In genomic region chr17:25844396-25844901, GRCm38 (mm10) we compare ENCODE assay signal across 8 mouse cellular contexts. TPM values are rescaled to one million over a fixed set of nuclear protein-coding genes. Genes with fewer than 3 reads are reported as not detected.
A peak's percentile ranks its signal among the peaks of the same experiment; 100 is the strongest.
DNase-seq lines count a peak whose midpoint lies in the region; ATAC-seq and TF ChIP-seq lines count a peak whose summit lies in the region.

Gene Rhot2, minus strand, starts transcription at chr17:25844851.

- ATAC-seq in embryonic facial prominence, embryonic 13.5 days (ENCODE audit: insufficient number of reproducible peaks, insufficient read depth, low FRiP score, low TSS enrichment, low read depth), result peak; percentile 89
- ATAC-seq in limb, embryonic 14.5 days (ENCODE audit: low FRiP score, low read depth), result peak; percentile 94
- peak; percentile 93 for ATAC-seq in midbrain, postnatal 0 days (ENCODE audit: low FRiP score)

- peak; percentile 89 for DNase-seq in 3134 (ENCODE audit: extremely low read depth, insufficient read length, low spot score)
- DNase-seq in adrenal gland, postnatal 36 days, result peak; percentile 98
- DNase-seq in heart, adult 2 months, result peak; percentile 95 to 96
- peak; percentile 97 for DNase-seq in kidney, adult 9 months
- DNase-seq in limb, embryonic 14.5 days (ENCODE audit: low spot score), result peak; percentile 96
- DNase-seq in midbrain, postnatal 0 days (ENCODE audit: low spot score), result peak; percentile 96
- peak; percentile 86 to 93 for DNase-seq in spleen, postnatal 14 days (ENCODE audit: low spot score in 2 of 2)

- peak within 1 kb of the TSS; percentile 89 for H3K27ac ChIP-seq in embryonic facial prominence, embryonic 13.5 days
- H3K27ac ChIP-seq in heart, adult 2 months, result peak within 1 kb of the TSS; percentile 95
- peak within 1 kb of the TSS; percentile 71 for H3K27ac ChIP-seq in limb, embryonic 14.5 days (replicated peaks; ENCODE audit: low read depth, low read length)
- H3K27ac ChIP-seq in midbrain, postnatal 0 days (ENCODE audit: low read depth, low read length), result peak within 1 kb of the TSS; percentile 80

- intact Hi-C loops in heart, adult 2 months (cut with DNase I), result no loop called here

- TF ChIP-seq EP300 in heart, adult 2 months (IDR thresholded peaks at IDR 0.05; ENCODE audit: insufficient read depth, low read depth, low read length), result 0 out of 2 replicates have a peak, but pooled peaks have one; percentile 55

- H3K4me2 ChIP-seq in embryonic facial prominence, embryonic 13.5 days, result peak within 1 kb of the TSS; percentile 87
- H3K4me2 ChIP-seq in limb, embryonic 14.5 days (replicated peaks; ENCODE audit: low read depth, low read length, severe bottlenecking), result peak within 1 kb of the TSS; percentile 63
- H3K4me2 ChIP-seq in midbrain, postnatal 0 days (ENCODE audit: low read depth, low read length, poor library complexity, severe bottlenecking), result peak within 1 kb of the TSS; percentile 64

- peak; percentile 70 for TF ChIP-seq CTCF in heart, adult 2 months (IDR thresholded peaks at IDR 0.05)
- peak; percentile 91 for TF ChIP-seq CTCF in midbrain, postnatal 0 days (IDR thresholded peaks at IDR 0.05)

- H3K9ac ChIP-seq in embryonic facial prominence, embryonic 13.5 days, result peak within 1 kb of the TSS; percentile 91
- peak within 1 kb of the TSS; percentile 93 for H3K9ac ChIP-seq in heart, adult 2 months (ENCODE audit: low read depth, low read length)
- H3K9ac ChIP-seq in limb, embryonic 14.5 days (ENCODE audit: low read depth, low read length, severe bottlenecking), result peak within 1 kb of the TSS; percentile 82
- H3K9ac ChIP-seq in midbrain, postnatal 0 days (replicated peaks; ENCODE audit: low read length, poor library complexity, severe bottlenecking), result peak within 1 kb of the TSS; percentile 73

- peaks cover 77% of the 10 kb centered on the region for H3K36me3 ChIP-seq in embryonic facial prominence, embryonic 13.5 days
- H3K36me3 ChIP-seq in heart, adult 2 months (ENCODE audit: control insufficient read depth, insufficient read depth, low read length), result no peaks in the 10 kb centered on the region
- H3K36me3 ChIP-seq in limb, embryonic 14.5 days (ENCODE audit: control insufficient read depth, insufficient read depth, low read length), result peaks cover 60% of the 10 kb centered on the region
- H3K36me3 ChIP-seq in midbrain, postnatal 0 days (ENCODE audit: insufficient read depth, low read length), result peaks cover 46% of the 10 kb centered on the region

- H3K4me3 ChIP-seq in embryonic facial prominence, embryonic 13.5 days, result peak within 1 kb of the TSS; percentile 83
- peak within 1 kb of the TSS; percentile 96 for H3K4me3 ChIP-seq in heart, adult 2 months
- H3K4me3 ChIP-seq in limb, embryonic 14.5 days (replicated peaks; ENCODE audit: low read length), result peak within 1 kb of the TSS; percentile 90
- peak within 1 kb of the TSS; percentile 79 for H3K4me3 ChIP-seq in midbrain, postnatal 0 days (ENCODE audit: low read depth, low read length)

- no peaks in the 10 kb centered on the region for H3K27me3 ChIP-seq in embryonic facial prominence, embryonic 13.5 days
- H3K27me3 ChIP-seq in heart, adult 2 months (ENCODE audit: control insufficient read depth, insufficient read depth, low read length), result no peaks in the 10 kb centered on the region
- H3K27me3 ChIP-seq in limb, embryonic 14.5 days (ENCODE audit: control insufficient read depth, insufficient read depth, low read length), result no peaks in the 10 kb centered on the region
- no peaks in the 10 kb centered on the region for H3K27me3 ChIP-seq in midbrain, postnatal 0 days (ENCODE audit: insufficient read depth, low read length)

- H3K9me3 ChIP-seq in embryonic facial prominence, embryonic 13.5 days, result no peaks in the 10 kb centered on the region
- H3K9me3 ChIP-seq in limb, embryonic 14.5 days (ENCODE audit: control insufficient read depth, low read length), result no peaks in the 10 kb centered on the region
- no peaks in the 10 kb centered on the region for H3K9me3 ChIP-seq in midbrain, postnatal 0 days (ENCODE audit: low read length)

- H3K4me1 ChIP-seq in embryonic facial prominence, embryonic 13.5 days, result peaks cover 16% of the 10 kb centered on the region
- H3K4me1 ChIP-seq in heart, adult 2 months (ENCODE audit: control insufficient read depth, insufficient read depth, low read length), result peaks cover 8% of the 10 kb centered on the region
- peaks cover 10% of the 10 kb centered on the region; the same call in 1 of the 2 replicates for H3K4me1 ChIP-seq in limb, embryonic 14.5 days (ENCODE audit: control insufficient read depth, insufficient read depth, low read length)
- H3K4me1 ChIP-seq in midbrain, postnatal 0 days (ENCODE audit: insufficient read depth, low read length), result peaks cover 9% of the 10 kb centered on the region

- no peak; the same call in none of the 2 replicates for TF ChIP-seq POLR2A in heart, adult 2 months (IDR thresholded peaks at IDR 0.05; ENCODE audit: insufficient read depth, low read depth, low read length)
- TF ChIP-seq POLR2A in limb, embryonic 14.5 days (IDR thresholded peaks at IDR 0.05; ENCODE audit: borderline replicate concordance, extremely low read depth, insufficient read depth, insufficient read length), result peak; percentile 72; the same call in 1 of the 2 replicates

- no peaks in the 10 kb centered on the region for H3K79me2 ChIP-seq in heart, adult 2 months (replicated peaks; ENCODE audit: control insufficient read depth, insufficient read depth, low read length)

- 2% methylated on average over 21 of the region's 21 CpGs for WGBS in embryonic facial prominence, embryonic 13.5 days
- WGBS in heart, adult 2 months, result 1% methylated on average over 21 of the region's 21 CpGs
- 1% methylated on average over 21 of the region's 21 CpGs for WGBS in limb, embryonic 14.5 days
- WGBS in midbrain, postnatal 0 days, result 1% methylated on average over 21 of the region's 21 CpGs

RNA-seq across cellular contexts. Expression of gene Rhot2, which starts in this region (rescaled TPM):
- 100 to 1,000 TPM in 1 of 2 experiments, 10 to 100 TPM in 1; 97.2 to 104 TPM for total RNA-seq in adrenal gland, postnatal 36 days (2021)
- polyA plus RNA-seq in embryonic facial prominence, embryonic 13.5 days (2015; fragmentation: Nextera tagmentation; extraction: Ambion mirVana), result 26.4 and 31.4 TPM in 2 replicates
- 100 to 1,000 TPM; 120 to 139 TPM for total RNA-seq in heart, adult 2 months (2021)
- polyA plus RNA-seq in heart, adult 2 months (2012; rRNA removed), result 209 and 257 TPM in 2 replicates
- polyA plus RNA-seq in limb, embryonic 14.5 days (2012; rRNA removed), result 101 and 126 TPM in 2 replicates
- 10.6 and 16.9 TPM in 2 replicates for polyA plus RNA-seq in limb, embryonic 14.5 days (2014; fragmentation: Nextera tagmentation; extraction: Ambion mirVana)
- 49.2 and 70.1 TPM in 2 replicates for total RNA-seq in midbrain, postnatal 0 days (2014; rRNA removed)
- polyA plus RNA-seq in midbrain, postnatal 0 days (2015; fragmentation: Nextera tagmentation; extraction: Ambion mirVana), result 15.4 and 16.2 TPM in 2 replicates

Comparison
In these comparisons a context has a peak if more than half of its experiments do, and no peak if none do; other contexts are left out.
1. Peak in every context shown above with its lines: DNase-seq, ATAC-seq, H3K4me3 ChIP-seq and H3K27ac ChIP-seq.